Mouse (Mus musculus) regulatory T cell (primary cell): ENCODE results near the gene Bpifb4.

Experiments
- in situ Hi-C: fragments of 300-600 bp; cut with MboI, MseI; formaldehyde crosslinking; loops from one replicate; pipeline ENCODE4 v1.15.1; 2025; ENCODE audit warnings: high pct_unique_total_duplicates

The Bpifb4 gene

DNA sequence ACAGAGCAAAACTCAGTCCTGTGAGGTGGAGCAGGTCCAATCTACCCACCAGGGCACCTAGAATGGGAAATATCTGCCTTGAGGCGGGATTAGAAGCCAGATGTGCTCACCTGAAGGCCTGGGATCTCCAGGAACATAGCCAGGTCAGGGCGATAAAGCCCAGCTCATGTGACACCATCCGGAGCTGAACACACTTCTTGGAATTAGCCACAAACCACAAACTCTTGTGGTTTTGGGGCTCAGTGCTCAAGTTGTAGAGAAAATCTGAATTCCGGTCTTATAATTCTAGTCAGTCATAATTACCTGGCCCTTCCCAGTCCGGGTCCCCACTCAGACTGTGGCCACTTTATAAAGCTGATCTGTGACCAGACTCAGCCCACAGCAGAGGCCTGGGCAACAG lies at the start of gene Bpifb4:
TSS of gene Bpifb4 (plus strand) at position 370 of the 400 bp plus-strand sequence.
- in situ Hi-C loops = no loop called here

DNA sequence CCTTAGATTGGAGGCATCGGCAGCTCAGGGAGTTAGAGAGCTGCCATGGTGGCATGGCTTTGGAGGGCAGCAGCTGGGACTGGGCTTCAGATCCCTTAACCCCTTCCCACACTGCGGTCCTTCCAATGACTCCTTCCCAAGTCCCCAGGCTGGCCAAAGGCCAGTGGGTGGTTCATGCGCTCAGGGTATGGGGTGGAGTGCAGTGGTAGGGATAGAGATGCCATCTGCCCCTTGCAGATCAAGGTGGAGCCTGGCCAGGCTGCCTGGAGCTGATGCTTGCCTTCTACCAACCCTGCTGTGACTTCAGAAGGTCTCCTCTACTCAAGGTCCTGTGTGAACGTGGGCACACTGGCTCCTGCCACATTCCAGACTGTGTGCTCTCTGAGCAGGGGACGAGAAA lies 38.9 kb upstream of the Bpifb4 start:
- in situ Hi-C loops = no loop called here

DNA sequence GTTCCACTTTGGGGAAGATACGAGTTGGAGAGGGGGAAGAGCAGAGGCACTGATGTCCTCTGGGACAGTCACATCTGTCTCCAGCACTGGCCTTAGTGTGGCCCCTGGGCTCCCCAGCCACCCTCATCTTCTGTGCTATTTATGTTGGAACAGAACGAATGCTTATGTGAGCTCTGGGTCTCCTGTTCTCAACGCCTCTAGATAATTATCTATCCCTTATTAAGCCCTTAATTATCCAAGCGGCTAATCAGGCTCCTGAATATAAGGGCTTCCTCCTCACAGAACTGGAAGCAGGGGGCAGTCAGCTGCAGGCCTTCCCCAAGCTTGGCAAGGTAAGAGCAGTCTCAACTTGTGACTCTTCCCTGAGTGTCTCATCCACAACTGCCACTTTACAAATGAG lies 37.9 kb upstream of the Bpifb4 start, which contains the start of gene Bpifb6:
TSS of gene Bpifb6 (plus strand) at position 301 of the 400 bp plus-strand sequence.
- in situ Hi-C loops = no loop called here

DNA sequence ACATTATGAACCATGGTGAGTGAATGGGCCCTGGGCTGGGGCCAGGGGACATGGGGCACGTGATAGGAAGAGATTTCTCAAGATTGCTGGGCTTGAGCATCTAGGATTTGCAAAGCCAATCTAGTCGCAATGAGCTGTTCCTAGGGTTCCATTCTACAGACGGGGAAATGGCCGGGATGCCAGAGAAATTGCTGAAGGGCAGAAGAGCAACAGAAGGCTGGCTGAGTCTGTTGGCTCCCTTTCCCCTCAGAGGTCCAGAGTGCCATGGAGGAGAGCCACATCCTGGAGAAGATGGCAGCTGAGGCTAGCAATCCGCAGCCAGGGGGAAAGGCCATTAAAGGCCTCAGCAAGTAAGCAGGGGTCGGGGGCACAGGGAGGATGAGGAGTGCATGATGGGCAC lies 35.3 kb upstream of the Bpifb4 start:
- in situ Hi-C loops = no loop called here

DNA sequence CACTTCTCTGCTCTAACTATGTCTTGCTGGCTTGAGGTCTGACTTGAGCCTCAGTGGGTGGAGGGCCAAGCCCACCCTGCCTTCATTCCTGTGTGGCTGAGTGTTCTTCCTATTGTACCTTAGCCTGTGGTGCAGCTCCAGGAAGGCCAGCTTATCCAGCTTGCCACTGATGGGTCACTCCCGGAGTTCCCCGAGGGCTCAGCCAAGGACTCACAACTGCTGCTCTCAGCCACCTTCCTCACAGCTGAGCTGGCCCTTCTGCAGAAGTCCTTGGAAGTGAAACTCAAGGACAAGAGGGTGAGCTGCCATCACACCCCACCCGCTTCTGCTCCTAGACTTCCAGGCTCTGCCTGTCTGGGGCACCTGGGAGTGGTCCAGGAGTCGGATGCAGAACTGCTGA lies 31.4 kb upstream of the Bpifb4 start:
- in situ Hi-C loops = no loop called here

DNA sequence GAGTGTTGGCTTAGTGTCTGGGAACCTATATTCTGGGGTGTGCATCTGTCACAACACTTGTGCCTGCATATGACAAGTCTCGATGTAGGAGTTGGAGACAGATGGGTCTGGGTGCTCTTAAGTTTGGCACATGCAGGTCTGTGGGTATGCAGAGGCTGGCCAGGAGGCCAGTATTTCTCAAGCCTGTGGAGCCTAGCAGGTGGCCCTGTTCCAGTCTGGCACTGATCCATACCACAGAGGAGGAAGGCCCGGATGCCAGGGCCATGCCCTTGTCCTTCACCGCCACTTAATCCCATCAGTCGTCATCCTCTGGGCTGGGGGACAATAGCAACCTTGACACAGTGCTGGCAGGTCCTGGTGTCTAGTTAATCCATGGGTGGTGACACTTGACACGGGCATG lies 23.9 kb upstream of the Bpifb4 start:
- in situ Hi-C loops = no loop called here

DNA sequence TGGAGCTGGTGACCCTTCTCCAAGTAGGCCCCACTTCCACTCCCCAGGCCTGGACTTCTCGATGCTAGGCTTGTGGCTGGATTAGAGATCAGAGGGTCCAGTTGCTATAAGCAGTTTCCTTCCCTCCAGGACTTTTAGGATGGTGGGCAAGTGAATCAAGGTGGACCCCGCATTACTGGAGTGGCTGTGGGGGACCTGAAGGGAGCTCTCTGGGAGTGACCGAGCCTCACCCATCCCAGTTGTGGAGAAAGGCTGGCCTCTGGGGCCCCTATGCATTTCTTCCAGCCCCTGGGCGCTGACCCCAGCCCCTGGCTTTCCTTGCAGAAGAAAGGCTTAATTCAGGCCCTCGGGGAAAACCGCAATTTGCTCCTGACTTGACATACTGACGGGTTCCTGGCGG lies 20.1 kb upstream of the Bpifb4 start, which contains the start of gene Bpifb3:
TSS of gene Bpifb3 (plus strand) at position 301 of the 400 bp plus-strand sequence.
- in situ Hi-C loops = no loop called here

DNA sequence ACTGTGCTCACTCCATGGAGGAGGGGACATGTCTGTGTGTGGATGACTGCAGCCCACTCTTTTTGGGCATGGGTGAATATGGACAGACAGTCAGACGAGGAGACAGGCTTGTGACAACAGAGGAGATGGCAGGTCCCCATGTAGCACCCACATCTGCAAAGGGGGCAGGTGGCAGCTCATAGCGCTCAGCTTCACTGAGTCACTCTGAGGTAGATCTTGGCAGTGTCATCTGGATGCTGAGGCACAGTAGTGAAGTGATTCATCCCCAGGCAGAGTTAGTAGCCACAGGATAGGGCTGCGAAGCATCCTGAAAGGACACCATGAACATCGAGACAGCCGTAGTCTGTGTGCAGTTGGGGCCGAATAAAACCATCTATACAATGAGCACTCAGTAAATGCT lies 16.8 kb upstream of the Bpifb4 start:
- in situ Hi-C loops = no loop called here

DNA sequence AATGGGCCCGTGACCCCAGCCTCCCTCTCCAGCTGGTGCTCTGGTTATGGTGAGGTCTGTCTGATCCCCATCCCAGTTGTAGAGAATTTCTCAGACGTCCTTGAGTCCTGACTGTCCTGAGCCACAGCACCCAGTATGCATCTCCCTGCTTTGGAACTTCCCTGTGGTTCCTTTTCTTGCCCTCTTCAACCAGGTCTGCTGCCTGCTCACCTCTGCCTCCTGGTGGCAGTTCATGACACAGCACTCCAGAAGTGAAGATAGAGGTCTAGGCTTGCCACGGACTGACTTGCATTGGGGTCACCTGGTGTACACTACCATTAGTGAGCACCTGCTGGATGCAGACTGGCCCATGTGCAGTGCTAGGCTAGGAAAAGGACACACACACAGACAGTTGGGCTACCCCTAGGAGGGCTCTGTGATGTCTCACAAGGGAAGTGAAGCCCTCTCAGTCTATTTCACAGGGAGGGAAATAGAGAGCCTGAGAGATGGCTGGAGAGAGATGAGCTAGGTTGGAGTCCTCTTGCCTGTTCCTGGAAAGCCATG lies 8.1 kb upstream of the Bpifb4 start:
- in situ Hi-C loops = loop anchor here (5.0 kb wide), 1 partner anchor 78 kb away; no protein-coding TSS in a partner anchor

DNA sequence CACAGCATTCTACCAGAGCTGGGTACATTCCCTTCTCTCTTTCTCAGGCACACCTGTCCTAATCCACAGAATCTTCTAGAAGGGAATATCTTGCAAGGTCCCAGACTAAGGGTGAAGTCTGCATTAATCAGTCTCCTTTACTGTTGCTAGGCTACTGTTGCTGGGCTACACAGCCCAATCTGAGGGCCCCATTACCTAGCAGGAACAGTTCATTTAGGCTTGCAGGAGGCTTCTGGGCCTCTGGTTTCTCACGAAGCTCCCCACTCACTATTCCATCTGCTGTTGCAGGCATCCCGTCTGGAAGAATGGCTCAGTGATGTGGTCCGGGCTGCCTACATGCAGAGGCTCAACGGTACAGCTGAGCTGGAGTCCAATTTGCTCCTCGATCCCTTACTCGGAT lies 6.9 kb upstream of the Bpifb4 start:
- in situ Hi-C loops = no loop called here

DNA sequence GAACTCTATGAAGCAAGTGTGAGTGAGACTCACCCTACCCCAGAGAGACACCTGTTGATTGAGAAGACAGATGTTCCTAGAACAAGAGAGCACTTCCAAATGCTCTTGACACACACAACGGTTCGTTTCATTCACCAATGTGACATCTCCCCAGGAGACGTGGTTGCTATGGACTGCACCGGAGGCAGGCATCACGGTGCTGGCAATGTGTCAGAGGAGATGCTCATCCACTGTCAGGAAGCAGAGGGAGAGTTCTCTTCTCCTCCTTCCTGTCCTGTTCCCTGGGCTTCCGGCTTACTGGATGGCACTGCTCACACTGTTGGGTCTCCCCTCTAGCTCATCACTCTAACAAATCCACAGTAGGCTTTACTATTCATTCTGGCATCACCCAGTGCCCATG lies 4.7 kb upstream of the Bpifb4 start:
- in situ Hi-C loops = no loop called here

DNA sequence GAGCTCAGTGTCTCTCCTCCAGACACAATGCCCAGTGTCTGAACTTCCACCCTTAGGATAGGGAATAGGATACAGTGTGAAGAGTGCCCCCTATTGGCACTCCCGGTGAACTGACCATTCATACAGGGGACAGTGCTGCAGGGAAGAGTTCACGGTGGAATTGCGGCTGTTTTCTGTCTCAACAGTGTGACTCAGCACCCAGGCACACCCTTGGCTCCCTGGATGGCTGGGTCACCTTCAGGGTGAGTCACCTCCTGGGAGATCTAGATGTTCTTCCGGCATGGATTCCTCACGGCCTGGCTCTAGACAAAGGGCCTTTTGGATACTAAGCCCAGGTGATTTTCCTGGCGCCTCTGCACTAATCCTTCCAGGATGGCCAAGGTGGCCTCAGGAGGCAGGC lies 2.7 kb upstream of the Bpifb4 start:
- in situ Hi-C loops = no loop called here

DNA sequence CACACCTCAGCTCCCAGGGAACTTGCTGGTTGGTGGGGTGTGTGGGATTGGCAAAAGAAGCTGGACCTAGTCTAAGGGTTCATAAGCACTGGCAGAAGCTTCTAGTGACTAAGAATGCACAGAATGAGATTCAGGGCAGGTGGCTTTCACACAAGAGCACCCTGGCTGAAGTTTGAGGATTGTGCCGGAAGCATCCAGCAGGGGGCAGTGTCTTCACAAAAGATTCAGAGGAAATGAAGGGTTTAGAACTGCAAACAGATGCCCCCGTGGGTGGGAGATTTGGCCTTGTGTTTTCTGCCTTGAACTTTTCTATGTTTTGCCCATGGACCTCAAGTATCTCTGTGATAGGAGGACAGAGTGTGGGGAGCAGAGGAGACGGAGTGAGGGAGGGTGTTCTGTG lies 5.5 kb downstream of the Bpifb4 start:
- in situ Hi-C loops = no loop called here

DNA sequence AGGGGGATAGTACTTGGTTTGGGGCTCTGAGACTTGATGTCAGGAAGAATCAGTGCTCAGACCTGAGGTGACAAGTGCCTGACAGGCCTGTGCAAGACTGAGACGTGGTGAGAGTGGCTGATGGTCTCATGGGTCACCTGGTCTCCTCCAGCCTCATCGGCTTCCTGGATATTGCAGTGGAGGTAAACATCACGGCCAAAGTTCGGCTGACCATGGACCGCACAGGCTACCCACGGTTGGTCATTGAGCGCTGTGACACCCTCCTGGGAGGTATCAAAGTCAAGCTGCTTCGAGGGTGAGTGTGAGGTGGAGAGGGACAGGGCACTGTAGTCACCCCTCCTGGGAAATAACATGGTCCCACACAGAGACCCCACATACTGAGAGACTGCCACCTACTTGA lies 6.6 kb downstream of the Bpifb4 start:
- in situ Hi-C loops = no loop called here

DNA sequence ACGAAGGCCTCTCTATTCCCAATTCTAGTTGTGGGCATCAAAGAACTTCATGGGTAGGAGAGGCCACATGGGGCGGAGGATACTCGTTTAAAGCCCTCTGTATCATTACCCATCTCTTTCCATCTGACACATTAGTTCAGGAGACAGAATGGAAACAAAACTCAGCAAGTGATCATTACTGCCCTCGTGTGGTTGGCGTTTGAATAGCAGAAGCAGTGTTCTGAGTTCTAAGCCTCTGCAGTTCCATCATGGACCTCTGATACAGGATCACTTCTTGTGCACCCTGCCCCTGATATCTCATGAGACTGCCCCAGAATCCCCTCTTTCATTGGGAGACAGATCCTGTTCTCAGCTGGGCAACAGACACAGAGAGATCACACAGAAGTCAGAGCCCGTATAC lies 14.9 kb downstream of the Bpifb4 start:
- in situ Hi-C loops = no loop called here

DNA sequence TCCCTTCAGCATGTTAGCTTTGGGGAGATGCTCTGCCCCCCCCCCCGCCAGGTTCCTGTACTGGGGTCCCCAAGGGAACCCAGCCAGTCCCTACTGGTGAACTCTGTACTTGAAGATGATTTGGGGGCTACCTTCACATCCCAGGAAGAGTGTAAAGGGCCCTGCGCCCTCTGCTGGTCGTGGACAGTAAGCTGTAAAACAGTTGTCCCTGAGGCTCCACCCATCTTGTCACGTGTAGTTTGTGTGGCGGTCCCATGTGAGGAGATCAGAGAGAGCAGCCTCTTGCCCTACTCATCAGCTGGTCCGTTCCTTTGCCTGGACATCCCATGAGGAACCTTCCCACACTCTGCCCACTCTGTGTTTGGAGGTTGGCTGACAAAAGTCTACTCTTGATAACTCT lies 15.8 kb downstream of the Bpifb4 start:
- in situ Hi-C loops = no loop called here

DNA sequence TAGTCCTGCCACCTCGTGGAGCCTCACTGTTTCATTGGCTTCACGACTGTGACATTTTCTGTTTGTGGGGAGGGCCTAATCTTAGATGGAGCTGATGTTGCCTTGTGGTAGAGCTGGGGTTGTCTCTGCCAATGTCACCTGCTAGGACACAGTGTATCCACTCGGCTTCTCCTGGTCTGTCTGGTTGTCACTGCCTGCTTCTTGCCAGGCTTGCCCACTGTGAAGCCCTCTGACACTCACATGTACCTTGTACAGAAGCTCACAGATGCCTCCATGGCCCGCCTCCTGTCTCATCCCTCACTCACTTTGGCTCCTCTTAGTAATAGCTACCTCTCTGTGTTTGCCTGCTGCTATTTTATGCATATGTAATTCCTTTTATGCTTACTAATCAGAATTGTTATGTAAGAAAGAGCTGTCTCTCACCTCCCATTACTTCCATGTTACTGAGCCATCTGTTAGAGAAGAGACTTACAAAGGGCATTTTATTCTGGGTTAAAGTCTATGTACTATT lies 24.9 kb downstream of the Bpifb4 start:
- in situ Hi-C loops = loop anchor here (10.0 kb wide), 1 partner anchor 862 kb away; no protein-coding TSS in a partner anchor

DNA sequence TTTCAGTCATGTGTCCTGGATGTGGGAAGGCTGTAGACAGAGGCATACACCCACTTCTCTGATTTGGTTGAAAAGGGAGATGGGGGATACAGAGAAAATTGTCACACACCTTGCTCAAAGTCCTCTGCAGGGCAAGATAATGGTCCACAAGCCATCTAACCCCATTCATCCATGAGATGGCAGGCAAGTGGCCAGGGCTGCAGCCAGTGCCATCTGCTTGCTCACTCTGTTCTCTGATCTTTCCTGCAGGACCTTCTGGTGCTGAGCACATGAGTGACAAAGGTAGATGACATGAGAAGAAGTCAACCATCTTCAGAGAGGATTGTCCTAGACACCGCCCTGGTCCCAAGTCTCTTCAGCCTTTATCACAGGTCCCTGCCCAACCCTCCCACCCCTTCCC lies 25.3 kb downstream of the Bpifb4 start:
- in situ Hi-C loops = loop anchor here (10.0 kb wide), 1 partner anchor 861 kb away; no protein-coding TSS in a partner anchor

DNA sequence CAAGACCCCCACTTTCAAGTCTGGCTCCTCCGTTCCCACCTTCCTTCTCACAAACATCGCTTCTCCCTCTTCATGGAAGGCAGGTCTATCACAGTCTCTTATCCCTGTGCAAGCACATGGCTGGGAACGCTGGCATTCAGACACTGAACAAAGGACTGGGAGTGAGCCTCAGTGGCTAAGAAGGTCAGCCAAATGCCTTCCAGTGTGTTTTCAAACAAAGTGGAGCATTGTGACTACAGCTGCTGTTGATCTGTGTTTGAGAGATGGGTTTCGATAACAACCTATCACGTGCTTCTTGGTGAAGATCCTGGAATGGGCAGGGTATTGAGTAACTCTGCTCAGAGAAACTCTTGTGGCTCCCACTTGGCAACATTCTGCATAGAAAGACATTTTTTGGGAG lies 32.2 kb downstream of the Bpifb4 start:
- in situ Hi-C loops = no loop called here

DNA sequence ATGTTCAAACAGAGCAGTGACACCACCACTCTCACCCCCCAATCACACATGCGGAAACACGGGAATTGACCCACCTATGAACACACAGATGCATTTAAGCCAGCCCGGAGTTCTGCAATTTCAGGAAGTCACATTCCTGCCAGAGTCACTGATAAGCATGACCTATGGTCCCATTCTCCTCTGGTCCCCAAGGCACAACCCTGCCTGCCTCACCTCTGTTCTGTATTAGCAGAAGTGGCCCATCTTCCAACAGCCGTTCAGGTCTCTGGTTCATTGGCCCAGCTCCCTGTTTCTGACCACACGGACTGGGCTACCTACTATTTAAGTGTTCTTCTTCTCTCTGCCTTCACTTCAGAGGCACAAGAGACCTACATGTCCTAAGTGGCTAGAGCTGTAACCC lies 36.6 kb downstream of the Bpifb4 start, which contains the start of gene Bpifa6:
TSS of gene Bpifa6 (plus strand) at position 364 of the 400 bp plus-strand sequence.
- in situ Hi-C loops = no loop called here

DNA sequence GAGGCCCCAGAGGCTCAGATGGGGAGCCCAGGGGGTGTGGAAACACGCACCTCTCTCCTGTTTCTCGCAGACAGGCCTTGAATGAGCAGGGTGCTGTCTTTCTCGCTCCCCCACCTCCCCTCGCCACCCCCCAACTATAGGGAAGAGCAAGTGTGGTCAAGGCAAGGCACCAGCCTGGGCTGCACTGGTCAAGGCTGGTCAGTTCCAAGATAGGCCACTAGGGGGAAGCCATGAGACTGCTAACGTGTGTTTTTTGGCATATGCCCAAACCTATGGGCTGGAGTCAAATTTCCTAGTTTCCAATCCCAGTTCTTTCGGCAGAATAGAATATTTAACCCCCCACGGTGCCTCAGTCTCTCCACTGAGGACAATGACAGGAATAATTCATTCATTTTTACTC lies 57.8 kb downstream of the Bpifb4 start:
- in situ Hi-C loops = no loop called here

DNA sequence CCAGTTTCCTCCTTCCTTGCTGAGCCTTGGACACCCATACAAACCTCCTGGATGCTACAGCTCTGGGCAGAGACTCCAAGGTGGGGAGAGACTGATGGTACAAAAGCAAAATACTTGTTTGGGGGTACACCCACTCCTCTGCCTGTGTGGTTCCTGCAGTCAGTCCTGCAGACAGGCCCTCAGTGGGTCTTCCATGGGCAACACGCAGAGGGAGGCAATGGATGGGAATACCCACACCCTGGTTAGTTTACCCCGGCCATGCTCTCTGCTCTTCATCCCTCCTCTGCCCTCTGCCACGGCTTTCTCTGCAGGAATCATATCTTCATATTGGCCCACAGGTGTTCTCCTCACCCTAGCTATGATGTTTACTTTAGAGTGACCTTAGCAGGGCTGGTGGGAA lies 62.5 kb downstream of the Bpifb4 start:
- in situ Hi-C loops = no loop called here

DNA sequence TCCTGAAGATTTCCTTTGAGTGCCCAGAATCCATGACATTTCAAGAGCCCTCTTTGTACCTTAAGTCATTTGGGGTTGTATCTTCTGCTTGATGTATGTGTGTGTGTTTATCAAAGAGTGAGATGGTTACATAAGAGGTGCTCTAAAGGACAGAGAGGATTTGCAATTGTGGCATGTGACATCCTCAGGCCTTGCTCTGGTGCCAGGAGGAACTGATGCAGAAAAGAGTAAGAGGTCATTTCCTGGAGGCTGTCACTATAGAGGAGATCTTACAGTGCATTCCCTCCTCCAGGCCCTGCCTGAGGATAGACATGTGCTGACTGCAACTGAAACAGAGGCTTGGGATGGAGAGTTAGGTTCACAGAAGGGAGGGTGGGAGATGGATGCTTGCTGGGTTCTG lies 63.0 kb downstream of the Bpifb4 start:
- in situ Hi-C loops = no loop called here

DNA sequence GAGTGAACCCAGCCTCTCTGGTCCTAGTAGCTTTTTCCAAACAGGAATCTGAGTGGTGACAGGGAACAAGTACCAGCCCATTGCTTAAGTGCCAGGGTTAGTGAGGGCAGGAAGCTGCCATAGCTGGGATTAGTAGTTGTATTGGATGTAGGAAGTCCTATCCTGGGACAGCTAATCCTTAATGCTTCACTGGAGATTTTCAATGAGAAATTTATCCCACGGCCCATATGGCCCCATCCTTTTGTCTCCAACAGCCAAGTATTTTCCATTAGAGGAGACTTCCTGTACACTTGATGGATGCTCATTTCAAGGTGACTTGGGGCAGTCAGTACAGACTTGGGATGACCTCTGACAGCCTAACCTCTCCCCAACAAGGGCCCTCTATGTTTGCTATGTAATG lies 66.4 kb downstream of the Bpifb4 start:
- in situ Hi-C loops = no loop called here
